Mouse (Mus musculus) spleen, adult 2 months (tissue): ENCODE measurements around the gene Dclk1.

Experiments
- CTCF ChIP-seq: fragments of 200-500 bp; IDR thresholded peaks from 2 replicates; pipeline ENCODE4 v1.5.1; 2011; ENCODE audit warnings: mild to moderate bottlenecking, inconsistent platforms; ENCODE audit not compliant: insufficient read depth, insufficient read length, insufficient replicate concordance; ENCODE audit errors: extremely low read depth
- POLR2A ChIP-seq: fragments of 200-500 bp; IDR thresholded peaks from 2 replicates; pipeline ENCODE4 v1.6.1; 2011; ENCODE audit warnings: low read depth, low read length, inconsistent platforms

DNA sequence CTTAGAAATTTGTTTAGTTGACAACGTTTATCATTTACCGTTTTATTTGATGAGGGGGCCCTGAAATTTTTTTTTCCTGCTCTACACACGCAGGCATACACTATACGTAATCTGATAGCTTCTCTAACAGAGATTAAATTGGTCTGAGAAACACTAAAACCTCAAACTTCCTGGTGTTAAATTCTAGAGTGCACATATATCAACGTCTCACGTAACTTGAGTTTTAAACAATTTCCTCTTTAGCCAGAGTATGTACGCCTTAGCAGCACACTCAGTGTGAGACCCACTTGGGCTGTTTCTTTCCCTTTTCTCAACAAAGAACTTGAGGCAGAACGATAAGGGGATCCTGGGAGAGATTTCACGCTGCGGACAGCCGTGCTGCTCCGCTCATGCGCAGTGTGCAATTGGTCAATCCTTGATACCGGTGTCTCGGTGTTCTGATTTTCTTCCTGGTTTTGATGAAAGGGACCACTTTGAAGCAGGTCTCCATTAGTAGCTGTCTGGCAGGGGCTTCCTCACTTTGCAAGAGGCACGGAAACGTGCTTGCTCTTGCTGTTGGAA, 275.4 kb downstream of the Dclk1 start:
- TF ChIP-seq CTCF = no peak
- TF ChIP-seq POLR2A = no peak
